Mouse (Mus musculus) ES-E14 (cell line): ENCODE measurements around the gene Otulin.

Source experiments
- ZC3H11A ChIP-seq: IDR thresholded peaks from 2 replicates; pipeline ENCODE4 v1.6.1; 2012; ENCODE audit warnings: low read depth, mild to moderate bottlenecking, inconsistent platforms, low read length, borderline replicate concordance
- ZNF384 ChIP-seq: IDR thresholded peaks from 2 replicates; pipeline ENCODE4 v1.6.1; 2012; ENCODE audit warnings: low read depth, low read length, inconsistent platforms

- TF ChIP-seq ZNF384 (no peak), ZC3H11A (no peak)
These were observed 28.6 kb upstream of the Otulin start for GRCm38 (mm10) chr15:27659143-27659542.
